Mouse (Mus musculus) lung, adult 2 months (tissue): ENCODE results near the gene Tatdn2. TPM values are rescaled to one million over a fixed set of nuclear protein-coding genes. Genes with fewer than 3 reads are reported as not detected.
"Not testable (repeated sequence)": the region's sequence is repeated elsewhere in the genome, so short reads cannot be mapped to it uniquely, and the experiment has no call there.

Experiments
- DNase-seq: peaks from one replicate; pipeline ENCODE4 v3.0.0; 2022
- H3K4me1 ChIP-seq: fragments of 200-500 bp; 2 replicates; pipeline ENCODE4 v1.6.1; 2011; ENCODE audit warnings: low read length; ENCODE audit not compliant: control insufficient read depth, insufficient read depth
- H3K4me3 ChIP-seq: fragments of 200-500 bp; replicated peaks from 2 replicates; pipeline ENCODE3; 2011; ENCODE audit warnings: low read depth, mild to moderate bottlenecking, control low read depth, low read length; ENCODE audit errors: extremely low read depth
- CTCF ChIP-seq: fragments of 200-500 bp; IDR thresholded peaks from 2 replicates; pipeline ENCODE4 v1.5.1; 2011; ENCODE audit warnings: mild to moderate bottlenecking, low read length, control low read depth; ENCODE audit not compliant: insufficient read depth
- POLR2A ChIP-seq: fragments of 200-500 bp; IDR thresholded peaks from 2 replicates; pipeline ENCODE4 v1.6.1; 2011; ENCODE audit warnings: low read depth, mild to moderate bottlenecking, control low read depth, low read length, borderline replicate concordance; ENCODE audit errors: extremely low read depth
- WGBS: fragments of 180-500 bp; shearing (Covaris S2); methylation state at CpG from one replicate; pipeline ENCODE4 v1.1.7; 2018; 5-methylcytosine and 5-hydroxymethylcytosine counted together
- polyA plus RNA-seq: library from polyadenylated mRNA; depleted of rRNA; stranded (reverse); fragments of >200 nt; gene quantifications from 2 replicates; pipeline ENCODE4 v1.2.3, GENCODE M21; 2012

The Tatdn2 gene
- polyA plus RNA-seq, 1 experiment, result 24.5 TPM

GRCm38 (mm10) chr6:113690008-113690399 lies 6.8 kb upstream of the Tatdn2 start:
- 47% methylated on average over 7 of the region's 7 CpGs for WGBS
- H3K4me1 ChIP-seq, result peaks cover 9% of the 10 kb centered on the region
- no peak overlapping the region for H3K4me3 ChIP-seq
- TF ChIP-seq CTCF (no peak), POLR2A (no peak)
- DNase-seq, result peak; percentile 38

- Histone ChIP-seq H3K4me1 (peaks cover 9% of the 10 kb centered on the region), H3K4me3 (peak overlapping the region; percentile 14)
- no peak for TF ChIP-seq POLR2A
- TF ChIP-seq CTCF, result no peak
- DNase-seq, result peak; percentile 71
- WGBS, result 10% methylated on average over 14 of the region's 14 CpGs
Observed at GRCm38 (mm10) chr6:113690400-113691083, 6.3 kb upstream of the Tatdn2 start.

GRCm38 (mm10) chr6:113691084-113691462 lies 5.8 kb upstream of the Tatdn2 start:
- H3K4me3 ChIP-seq, result no peak overlapping the region
- WGBS, result 66% methylated on average over 4 of the region's 4 CpGs

GRCm38 (mm10) chr6:113692661-113693133 lies 4.2 kb upstream of the Tatdn2 start:
- no peak for DNase-seq
- 69% methylated on average over 5 of the region's 5 CpGs for WGBS
- TF ChIP-seq CTCF (no peak), POLR2A (no peak)
- Histone ChIP-seq H3K4me3 (no peak overlapping the region), H3K4me1 (peaks cover 9% of the 10 kb centered on the region)

More at GRCm38 (mm10) chr6:113691084-113691462, 5.8 kb upstream of the Tatdn2 start:
- TF ChIP-seq CTCF (no peak), POLR2A (no peak)
- H3K4me1 ChIP-seq, result peaks cover 9% of the 10 kb centered on the region
- no peak for DNase-seq

- no peak overlapping the region for H3K4me3 ChIP-seq
- no peak for TF ChIP-seq POLR2A
- no peak for TF ChIP-seq CTCF
Observed at GRCm38 (mm10) chr6:113693377-113693776, 3.5 kb upstream of the Tatdn2 start.

GRCm38 (mm10) chr6:113695203-113695602 lies 1.6 kb upstream of the Tatdn2 start:
- no peak for DNase-seq
- H3K4me1 ChIP-seq, result peaks cover 12% of the 10 kb centered on the region
- no peak for TF ChIP-seq CTCF
- no peak for TF ChIP-seq POLR2A
- 55% methylated on average over 1 of the region's 1 CpGs for WGBS
- no peak overlapping the region for H3K4me3 ChIP-seq

More at GRCm38 (mm10) chr6:113693377-113693776, 3.5 kb upstream of the Tatdn2 start:
- H3K4me1 ChIP-seq, result peaks cover 9% of the 10 kb centered on the region
- DNase-seq, result no peak
- 83% methylated on average over 5 of the region's 5 CpGs for WGBS

- no peak overlapping the region for H3K4me3 ChIP-seq
- 45% methylated on average over 4 of the region's 4 CpGs for WGBS
Observed at GRCm38 (mm10) chr6:113695766-113696355, 989 bp upstream of the Tatdn2 start.

GRCm38 (mm10) chr6:113697222-113698205 lies 664 bp downstream of the Tatdn2 start:
- Histone ChIP-seq H3K4me3 (peak overlapping the region; percentile 78), H3K4me1 (peaks cover 7% of the 10 kb centered on the region; the same call in 1 of the 2 replicates)
- DNase-seq, result peak; percentile 51
- WGBS, result under 1% methylated on average over 99 of the region's 113 CpGs
- TF ChIP-seq POLR2A (0 out of 2 replicates have a peak, but pooled peaks have one; percentile 6), CTCF (no peak)

More at GRCm38 (mm10) chr6:113695766-113696355, 989 bp upstream of the Tatdn2 start:
- no peak for TF ChIP-seq CTCF
- no peak for TF ChIP-seq POLR2A
- DNase-seq, result no peak
- H3K4me1 ChIP-seq, result peaks cover 10% of the 10 kb centered on the region

- 89% methylated on average over 3 of the region's 3 CpGs for WGBS
- no peak for DNase-seq
- H3K4me1 ChIP-seq, result no peaks in the 10 kb centered on the region
- no peak overlapping the region for H3K4me3 ChIP-seq
- no peak for TF ChIP-seq CTCF
- no peak for TF ChIP-seq POLR2A
Observed at GRCm38 (mm10) chr6:113712718-113713117, 15.9 kb downstream of the Tatdn2 start.

GRCm38 (mm10) chr6:113713389-113713788 lies 16.5 kb downstream of the Tatdn2 start:
- not testable (repeated sequence) for H3K4me3 ChIP-seq, H3K4me1 ChIP-seq, DNase-seq
- WGBS, result 81% methylated on average over 5 of the region's 5 CpGs
